14 mouse cellular contexts compared by ENCODE assay signal in the genomic region with DNA sequence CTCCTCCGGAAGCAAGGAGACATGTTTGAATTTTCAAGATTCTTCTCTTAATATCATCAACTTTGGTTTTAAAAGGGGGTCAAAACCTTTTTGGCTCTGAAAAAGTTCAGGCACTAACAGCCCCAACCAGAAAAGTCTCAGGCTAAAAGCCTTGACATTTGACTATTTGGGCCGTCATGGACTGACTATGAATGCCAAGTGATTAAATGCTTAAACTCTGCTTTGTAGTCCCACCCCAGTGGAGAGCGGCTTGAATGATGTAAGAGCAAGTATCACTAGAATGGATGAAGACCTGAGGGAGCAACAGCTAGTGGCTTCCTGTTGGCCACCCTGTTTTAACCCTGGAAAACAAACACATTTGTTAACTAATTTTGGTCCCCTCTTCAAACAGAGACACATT.
"Had no signal": no experiment of that assay in that cellular context is flagged by ENCODE, and none has a peak within 500 bp of the region (broad histone marks: within the 10 kb centered on the region; RNA-seq: fewer than 3 reads in every experiment).

No protein-coding gene starts in this region.

- H3K27ac ChIP-seq: kidney, postnatal 0 days; limb, embryonic 13.5 days; liver, embryonic 15.5 days; midbrain, embryonic 10.5 days; neural tube, embryonic 15.5 days had no signal

- DNase-seq: kidney, postnatal 4 days; lung, embryonic 14.5 days; lung, postnatal 14 days; midbrain, embryonic 14.5 days; right cerebral cortex, adult 18-20 months; right cerebral cortex, postnatal 25 days; thymus, postnatal 36 days had no signal

- H3K4me3 ChIP-seq: layer of hippocampus, adult 2 months; limb, embryonic 13.5 days; liver, embryonic 15.5 days; midbrain, embryonic 10.5 days; myocyte; neural tube, embryonic 15.5 days had no signal

- H3K27me3 ChIP-seq: liver, embryonic 15.5 days; neural tube, embryonic 15.5 days had no signal

- H3K36me3 ChIP-seq: limb, embryonic 13.5 days; liver, embryonic 15.5 days; midbrain, embryonic 10.5 days; neural tube, embryonic 15.5 days had no signal
